Mouse (Mus musculus) CH12.LX (cell line): ENCODE results near the gene 4930415O20Rik.
"Not testable (repeated sequence)": the region's sequence is repeated elsewhere in the genome, so short reads cannot be mapped to it uniquely, and the experiment has no call there.

Experiments
- CTCF ChIP-seq, 2 experiments: IDR thresholded peaks in 1 of 2; conservative IDR thresholded peaks in 1 of 2; 2 replicates each; pipeline ENCODE4 v1.5.1; 2011 to 2012; ENCODE audit warnings: low read depth in 2 of 2, low read length in 2 of 2, improper control_type of control experiment in 1 of 2, inconsistent platforms in 1 of 2, mild to moderate bottlenecking in 1 of 2, moderate library complexity in 1 of 2
- EP300 ChIP-seq: IDR thresholded peaks from 2 replicates; pipeline ENCODE4 v1.6.1; 2011; ENCODE audit warnings: low read length, improper control_type of control experiment
- NRF1 ChIP-seq: IDR thresholded peaks from 2 replicates; pipeline ENCODE4 v1.6.1; 2014; ENCODE audit warnings: low read depth, mild to moderate bottlenecking, inconsistent platforms, low read length, improper control_type of control experiment, moderate library complexity
- POLR2A ChIP-seq: IDR thresholded peaks from 2 replicates; pipeline ENCODE4 v1.6.1; 2011; ENCODE audit warnings: low read depth, mild to moderate bottlenecking, improper control_type of control experiment, low read length
- TBP ChIP-seq: conservative IDR thresholded peaks from 2 replicates; pipeline ENCODE4 v1.6.1; 2011; ENCODE audit warnings: low read depth, low read length, improper control_type of control experiment
- TCF12 ChIP-seq: IDR thresholded peaks from 2 replicates; pipeline ENCODE4 v1.6.1; 2014; ENCODE audit warnings: low read depth, mild to moderate bottlenecking, inconsistent platforms, low read length, improper control_type of control experiment
- ZC3H11A ChIP-seq: IDR thresholded peaks from 2 replicates; pipeline ENCODE4 v1.6.1; 2012; ENCODE audit warnings: low read depth, mild to moderate bottlenecking, inconsistent platforms, low read length, improper control_type of control experiment
- ZKSCAN1 ChIP-seq: IDR thresholded peaks from 2 replicates; pipeline ENCODE4 v1.6.1; 2012; ENCODE audit warnings: low read depth, inconsistent platforms, low read length, improper control_type of control experiment, borderline replicate concordance

- not testable (repeated sequence) for TF ChIP-seq CTCF (conservative IDR thresholded peaks at IDR 0.05 in 1 of 2, IDR thresholded peaks at IDR 0.05 in 1 of 2; ENCODE audit: low read depth in 2 of 2, low read length in 2 of 2); NRF1; TCF12; POLR2A; EP300; ZC3H11A; TBP; ZKSCAN1
Measured at GRCm38 (mm10) chr15:98586141-98586540, 15.3 kb downstream of the 4930415O20Rik start.
